Mouse (Mus musculus) lung, embryonic 14.5 days (tissue): Measurements from ENCODE around the gene AI661453. TPM values are rescaled to one million over a fixed set of nuclear protein-coding genes. Genes with fewer than 3 reads are reported as not detected.
A peak's percentile ranks its signal among the peaks of the same experiment; 100 is the strongest.

Experiments
- ATAC-seq: fragments of 200-750 bp; cut with Nextera tagmentation; 2 replicates; pipeline ENCODE4 v1.8.0; 2017; ENCODE audit warnings: mild to moderate bottlenecking, moderate TSS enrichment, moderate library complexity; ENCODE audit not compliant: insufficient read depth
- DNase-seq: peaks from one replicate; pipeline ENCODE4 v3.0.0-alpha.2; 2015
- H3K27ac ChIP-seq: fragments of 300-500 bp; sonication (generic); 2 replicates; pipeline ENCODE4 v1.5.1; 2014; ENCODE audit warnings: low read depth, mild to moderate bottlenecking, moderate library complexity
- H3K27me3 ChIP-seq: fragments of 300-500 bp; sonication (generic); 2 replicates; pipeline ENCODE4 v1.6.1; 2014; ENCODE audit warnings: low read length, control low read depth; ENCODE audit not compliant: insufficient read depth
- H3K36me3 ChIP-seq: fragments of 300-500 bp; sonication (generic); 2 replicates; pipeline ENCODE4 v1.6.1; 2014; ENCODE audit warnings: control low read depth; ENCODE audit not compliant: insufficient read depth
- H3K4me1 ChIP-seq: fragments of 300-500 bp; sonication (generic); 2 replicates; pipeline ENCODE4 v1.6.1; 2014; ENCODE audit warnings: antibody characterized with exemption, control low read depth; ENCODE audit not compliant: insufficient read depth
- H3K4me2 ChIP-seq: fragments of 300-500 bp; sonication (generic); 2 replicates; pipeline ENCODE4 v1.6.1; 2014; ENCODE audit warnings: mild to moderate bottlenecking
- H3K4me3 ChIP-seq: fragments of 300-500 bp; sonication (generic); 2 replicates; pipeline ENCODE4 v1.5.1; 2014; ENCODE audit warnings: low read depth, low read length
- H3K9ac ChIP-seq: fragments of 300-500 bp; sonication (generic); 2 replicates; pipeline ENCODE4 v1.6.1; 2014
- H3K9me3 ChIP-seq: fragments of 300-500 bp; sonication (generic); 2 replicates; pipeline ENCODE4 v1.6.1; 2016; ENCODE audit warnings: low read depth, low read length, control low read depth
- CTCF ChIP-seq: IDR thresholded peaks from 2 replicates; pipeline ENCODE4 v1.5.1; 2016; ENCODE audit warnings: antibody characterized with exemption, low read depth
- WGBS: fragments of 180-500 bp; shearing (Covaris S2); extraction: QIAGEN DNeasy Blood & Tissue Kit; methylation state at CpG from one replicate; pipeline ENCODE4 v1.1.7; 2014; 5-methylcytosine and 5-hydroxymethylcytosine counted together
- polyA plus RNA-seq: library from polyadenylated mRNA; unstranded; fragments of >200 nt; fragmentation: Nextera tagmentation; extraction: Ambion mirVana; gene quantifications from 2 replicates; pipeline ENCODE4 v1.2.1, GENCODE M21; 2014

The AI661453 gene
- polyA plus RNA-seq, 1 experiment from 2014 or later = 2.4 TPM

DNA sequence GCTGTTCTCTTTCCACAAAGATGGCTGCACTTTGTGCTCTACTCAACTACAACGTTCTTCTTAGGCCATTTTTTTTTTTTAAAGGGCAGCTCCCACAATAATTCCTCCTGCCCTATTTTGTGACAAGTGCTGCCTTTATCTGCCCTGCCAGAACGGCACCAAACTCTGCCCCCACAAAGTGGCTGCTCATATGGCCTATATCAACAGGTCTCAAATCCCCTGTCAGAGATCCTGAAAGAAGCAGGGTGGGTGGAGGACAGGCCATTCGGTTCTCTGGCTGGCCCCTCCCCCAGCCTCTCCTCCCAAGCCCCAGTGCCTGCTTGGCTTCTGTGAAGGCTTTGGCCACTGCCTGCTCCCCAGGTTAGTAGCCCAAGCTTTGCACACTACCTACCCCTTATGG lies 48.6 kb downstream of the AI661453 start:
- Histone ChIP-seq H3K4me2 (0 out of 2 replicates have a peak overlapping the region, but pooled peaks have one; percentile 10), H3K9ac (no peak overlapping the region), H3K27me3 (no peaks in the 10 kb centered on the region), H3K4me1 (no peaks in the 10 kb centered on the region), H3K4me3 (no peak overlapping the region), H3K9me3 (no peaks in the 10 kb centered on the region), H3K36me3 (peaks cover 17% of the 10 kb centered on the region), H3K27ac (peak overlapping the region; percentile 85)
- 3% methylated on average over 3 of the region's 3 CpGs for WGBS
- ATAC-seq (no peak), DNase-seq (no peak)
- no peak for TF ChIP-seq CTCF

DNA sequence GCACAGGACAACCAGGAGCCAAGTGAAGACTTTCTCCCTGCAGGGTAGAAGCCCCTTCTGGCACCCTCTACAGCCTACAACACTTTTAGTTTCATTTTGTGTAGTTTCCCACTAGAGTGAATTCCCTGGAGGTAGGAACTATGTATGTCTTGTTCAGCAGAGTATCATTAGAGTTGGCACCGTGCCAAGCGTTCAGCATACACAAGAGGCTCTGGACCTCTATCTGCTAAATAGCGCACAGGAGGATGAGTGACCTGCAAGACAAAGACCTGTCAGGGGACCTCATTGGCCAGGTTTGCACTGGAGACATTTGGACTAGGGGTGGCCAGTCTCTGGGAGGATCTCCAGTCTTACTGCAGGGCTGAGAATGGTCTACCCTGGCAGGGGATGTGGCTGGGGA lies 49.4 kb downstream of the AI661453 start:
- Histone ChIP-seq H3K27me3 (no peaks in the 10 kb centered on the region), H3K4me2 (0 out of 2 replicates have a peak overlapping the region, but pooled peaks have one; percentile 18), H3K36me3 (peaks cover 25% of the 10 kb centered on the region), H3K27ac (peak overlapping the region; percentile 85), H3K9me3 (no peaks in the 10 kb centered on the region), H3K4me3 (no peak overlapping the region), H3K9ac (no peak overlapping the region), H3K4me1 (no peaks in the 10 kb centered on the region)
- ATAC-seq (peak; percentile 28; the same call in 1 of the 2 replicates), DNase-seq (peak; percentile 78)
- no peak for TF ChIP-seq CTCF
- 44% methylated on average over 3 of the region's 3 CpGs for WGBS

DNA sequence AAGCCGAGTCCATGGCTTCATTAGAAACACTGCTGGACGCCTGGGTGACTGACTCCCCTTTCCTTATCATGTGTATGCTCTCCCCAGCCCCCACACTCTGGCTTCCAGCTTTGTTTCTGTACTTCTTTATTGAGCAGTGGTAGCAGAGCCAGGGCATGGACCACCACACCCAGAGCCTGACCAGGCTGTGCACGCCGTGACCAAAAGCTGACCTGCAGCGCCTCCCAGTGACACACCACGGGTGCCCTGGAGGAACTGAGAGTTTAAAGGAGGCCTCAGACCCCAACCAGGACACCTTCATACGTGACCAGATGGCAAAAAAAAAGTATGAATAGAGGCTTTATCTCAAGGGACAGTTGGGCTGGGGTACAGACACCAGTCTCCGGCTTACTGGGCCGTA lies 54.4 kb downstream of the AI661453 start:
- Histone ChIP-seq H3K4me2 (no peak overlapping the region), H3K4me3 (no peak overlapping the region), H3K27me3 (no peaks in the 10 kb centered on the region), H3K36me3 (peaks cover 73% of the 10 kb centered on the region), H3K4me1 (no peaks in the 10 kb centered on the region), H3K9me3 (no peaks in the 10 kb centered on the region), H3K9ac (no peak overlapping the region), H3K27ac (no peak overlapping the region)
- no peak for ATAC-seq
- DNase-seq = peak; percentile 30
- WGBS = 81% methylated on average over 9 of the region's 9 CpGs
- peak; percentile 26 for TF ChIP-seq CTCF

- DNase-seq = no peak
- H3K4me3 ChIP-seq = no peak overlapping the region
- no peak for TF ChIP-seq CTCF
- WGBS = 62% methylated on average over 6 of the region's 6 CpGs
- no peaks in the 10 kb centered on the region for H3K9me3 ChIP-seq
- H3K4me2 ChIP-seq = no peak overlapping the region
- ATAC-seq = no peak
- H3K27me3 ChIP-seq = no peaks in the 10 kb centered on the region
- H3K9ac ChIP-seq = no peak overlapping the region
- no peak overlapping the region for H3K27ac ChIP-seq
- peaks cover 87% of the 10 kb centered on the region for H3K36me3 ChIP-seq
- H3K4me1 ChIP-seq = no peaks in the 10 kb centered on the region
Measured at GRCm38 (mm10) chr17:47492731-47493130, 56.3 kb downstream of the AI661453 start.

- Histone ChIP-seq H3K9ac (no peak overlapping the region), H3K36me3 (peaks cover 91% of the 10 kb centered on the region), H3K27me3 (no peaks in the 10 kb centered on the region), H3K27ac (no peak overlapping the region), H3K4me3 (no peak overlapping the region), H3K4me1 (no peaks in the 10 kb centered on the region), H3K9me3 (no peaks in the 10 kb centered on the region), H3K4me2 (no peak overlapping the region)
- 84% methylated on average over 6 of the region's 6 CpGs for WGBS
- TF ChIP-seq CTCF = no peak
- DNase-seq (no peak), ATAC-seq (no peak)
Measured at GRCm38 (mm10) chr17:47493653-47494052, 57.2 kb downstream of the AI661453 start.

DNA sequence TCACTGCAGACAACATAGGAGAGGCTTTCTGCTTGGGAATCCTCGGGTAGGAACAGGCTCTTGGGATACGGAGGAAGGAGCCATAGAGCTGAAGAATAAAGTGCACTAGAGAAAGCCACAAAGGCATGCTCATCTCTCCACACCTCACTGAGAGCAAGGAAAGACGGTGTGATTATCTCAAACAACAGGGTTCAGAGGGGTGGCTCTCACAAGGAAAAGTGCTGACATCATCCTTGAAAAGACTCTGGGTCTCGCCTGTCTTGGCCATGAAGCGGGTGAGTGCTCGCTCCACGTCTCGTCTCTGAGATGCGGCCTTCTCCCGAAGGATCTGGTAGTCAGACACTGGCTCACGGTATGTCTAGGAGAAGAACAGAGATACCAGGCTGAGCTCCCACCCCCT lies 57.7 kb downstream of the AI661453 start:
- Histone ChIP-seq H3K27me3 (no peaks in the 10 kb centered on the region), H3K9ac (no peak overlapping the region), H3K9me3 (no peaks in the 10 kb centered on the region), H3K4me2 (no peak overlapping the region), H3K36me3 (peaks cover 90% of the 10 kb centered on the region), H3K4me1 (no peaks in the 10 kb centered on the region), H3K27ac (no peak overlapping the region), H3K4me3 (no peak overlapping the region)
- no peak for TF ChIP-seq CTCF
- ATAC-seq (no peak), DNase-seq (no peak)
- 90% methylated on average over 11 of the region's 11 CpGs for WGBS

DNA sequence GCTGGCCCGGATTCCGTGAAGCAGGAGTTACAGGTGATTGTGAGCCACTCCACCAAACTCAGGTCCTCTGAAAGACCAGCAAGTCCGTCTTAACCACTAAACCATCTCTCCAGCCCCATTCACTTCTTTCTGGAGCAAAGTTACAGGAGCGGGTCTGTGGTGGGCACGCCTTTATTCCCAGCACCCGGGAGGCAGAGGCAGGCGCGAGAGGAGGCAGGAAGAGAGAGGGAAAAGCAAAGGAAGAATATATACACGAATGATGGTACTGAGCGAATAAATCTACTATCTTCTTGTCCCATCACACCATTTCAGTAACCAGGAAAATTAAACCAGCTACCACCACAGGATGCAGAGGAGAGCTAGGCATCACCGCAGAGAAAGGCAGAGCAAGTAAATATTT lies 65.1 kb downstream of the AI661453 start:
- Histone ChIP-seq H3K4me2 (peak overlapping the region; percentile 84), H3K9ac (peak overlapping the region; percentile 58), H3K36me3 (peaks cover 28% of the 10 kb centered on the region), H3K9me3 (no peaks in the 10 kb centered on the region), H3K27me3 (no peaks in the 10 kb centered on the region), H3K27ac (0 out of 2 replicates have a peak overlapping the region, but pooled peaks have one; percentile 6), H3K4me3 (peak overlapping the region; percentile 52), H3K4me1 (peaks cover 7% of the 10 kb centered on the region; the same call in 1 of the 2 replicates)
- no peak for TF ChIP-seq CTCF
- no peak for DNase-seq
- peak; percentile 9; the same call in 1 of the 2 replicates for ATAC-seq
- 4% methylated on average over 11 of the region's 11 CpGs for WGBS
